Mouse (Mus musculus) testis, adult 2 months (tissue): Measurements from ENCODE around the gene Traip. TPM values are rescaled to one million over a fixed set of nuclear protein-coding genes. Genes with fewer than 3 reads are reported as not detected.

Source experiments
- H3K27ac ChIP-seq: fragments of 200-500 bp; 2 replicates; pipeline ENCODE4 v1.5.1; 2012; ENCODE audit warnings: low read depth, low read length; ENCODE audit not compliant: control insufficient read depth, insufficient read depth
- H3K27me3 ChIP-seq: fragments of 200-500 bp; 2 replicates; pipeline ENCODE4 v1.6.1; 2012; ENCODE audit warnings: mild to moderate bottlenecking, low read length, moderate library complexity; ENCODE audit not compliant: control insufficient read depth, insufficient read depth
- H3K36me3 ChIP-seq: fragments of 200-500 bp; 2 replicates; pipeline ENCODE4 v1.6.1; 2012; ENCODE audit warnings: mild to moderate bottlenecking, low read length; ENCODE audit not compliant: control insufficient read depth, insufficient read depth
- H3K4me1 ChIP-seq: fragments of 200-500 bp; 2 replicates; pipeline ENCODE4 v1.6.1; 2012; ENCODE audit warnings: low read length; ENCODE audit not compliant: control insufficient read depth, insufficient read depth
- H3K4me3 ChIP-seq: fragments of 200-500 bp; 2 replicates; pipeline ENCODE4 v1.5.1; 2012; ENCODE audit warnings: low read depth, mild to moderate bottlenecking, low read length, moderate library complexity, mixed read lengths; ENCODE audit not compliant: control insufficient read depth
- CTCF ChIP-seq: fragments of 200-500 bp; IDR thresholded peaks from 2 replicates; pipeline ENCODE4 v1.5.1; 2012; ENCODE audit warnings: low read depth, mild to moderate bottlenecking, inconsistent platforms, low read length, moderate library complexity; ENCODE audit not compliant: control insufficient read depth, insufficient read depth, insufficient replicate concordance
- POLR2A ChIP-seq: fragments of 200-500 bp; IDR thresholded peaks from 2 replicates; pipeline ENCODE4 v1.6.1; 2012; ENCODE audit warnings: low read depth, mild to moderate bottlenecking, inconsistent platforms, low read length, moderate library complexity; ENCODE audit not compliant: control insufficient read depth
- polyA plus RNA-seq: library from polyadenylated mRNA; depleted of rRNA; stranded (reverse); fragments of >200 nt; gene quantifications from 2 replicates; pipeline ENCODE4 v1.2.3, GENCODE M21; 2012

Gene Traip
- polyA plus RNA-seq, 1 experiment, result 4.1 TPM

- H3K4me3 ChIP-seq, result no peak overlapping the region
- no peaks in the 10 kb centered on the region for H3K4me1 ChIP-seq
- no peak for TF ChIP-seq CTCF
- TF ChIP-seq POLR2A, result no peak
- no peaks in the 10 kb centered on the region for H3K27me3 ChIP-seq
- H3K36me3 ChIP-seq, result peaks cover 1% of the 10 kb centered on the region
- no peak overlapping the region for H3K27ac ChIP-seq
Observed at GRCm38 (mm10) chr9:107961881-107962280, 11.9 kb downstream of the Traip start.

GRCm38 (mm10) chr9:107962916-107963315 is 13.0 kb downstream of the Traip start:
- TF ChIP-seq CTCF, result no peak
- no peak for TF ChIP-seq POLR2A
- Histone ChIP-seq H3K4me3 (no peak overlapping the region), H3K27ac (no peak overlapping the region), H3K27me3 (no peaks in the 10 kb centered on the region), H3K36me3 (no peaks in the 10 kb centered on the region; the same call in none of the 2 replicates), H3K4me1 (no peaks in the 10 kb centered on the region)

DNA sequence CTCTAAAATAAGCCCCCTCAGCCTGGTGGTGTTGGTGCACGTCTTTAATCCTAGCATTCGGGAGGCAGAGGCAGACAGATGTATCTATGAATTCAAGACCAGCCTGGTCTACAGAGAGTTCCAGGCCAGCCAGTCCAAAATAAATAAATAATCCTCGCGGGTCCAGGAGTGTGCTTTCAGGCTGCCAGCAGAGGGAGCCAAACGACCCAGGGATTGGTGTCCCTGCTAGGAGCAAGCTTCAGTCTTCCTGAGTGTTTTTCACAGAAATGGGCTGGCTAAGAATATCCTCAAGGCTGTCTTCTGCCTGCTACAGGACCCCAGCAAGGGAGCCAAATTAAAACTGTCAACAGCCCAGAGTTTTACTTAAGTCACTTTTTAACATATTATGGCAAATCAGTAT is 13.8 kb downstream of the Traip start:
- H3K36me3 ChIP-seq, result no peaks in the 10 kb centered on the region; the same call in none of the 2 replicates
- no peak overlapping the region for H3K4me3 ChIP-seq
- no peak overlapping the region for H3K27ac ChIP-seq

DNA sequence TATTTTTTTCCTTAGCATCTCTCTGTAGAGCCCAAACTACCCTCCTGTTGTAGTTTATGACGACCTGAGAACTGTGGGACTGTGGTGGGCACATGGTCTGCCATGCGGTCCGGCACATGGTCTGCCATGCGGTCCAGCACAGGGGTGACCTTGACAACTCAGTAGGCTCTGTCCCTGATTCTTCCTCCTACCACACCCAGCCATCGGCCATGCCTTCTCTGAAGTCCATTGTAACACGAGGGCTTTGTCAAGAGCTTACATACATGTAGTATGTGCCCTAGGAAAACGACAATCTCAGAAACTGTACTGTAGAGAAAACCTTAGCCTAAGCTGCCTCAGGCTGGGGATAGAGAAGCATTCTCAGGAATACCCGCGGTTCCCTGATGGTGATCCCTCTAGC is 14.7 kb downstream of the Traip start:
- TF ChIP-seq CTCF (no peak), POLR2A (no peak)
- H3K36me3 ChIP-seq, result no peaks in the 10 kb centered on the region; the same call in none of the 2 replicates
- H3K4me1 ChIP-seq, result no peaks in the 10 kb centered on the region
- H3K4me3 ChIP-seq, result no peak overlapping the region
- H3K27ac ChIP-seq, result no peak overlapping the region
- no peaks in the 10 kb centered on the region for H3K27me3 ChIP-seq

More for the DNA sequence above, 13.8 kb downstream of the Traip start:
- TF ChIP-seq POLR2A, result no peak
- TF ChIP-seq CTCF, result peak; percentile 70; the same call in 1 of the 2 replicates
- H3K4me1 ChIP-seq, result no peaks in the 10 kb centered on the region
- no peaks in the 10 kb centered on the region for H3K27me3 ChIP-seq

DNA sequence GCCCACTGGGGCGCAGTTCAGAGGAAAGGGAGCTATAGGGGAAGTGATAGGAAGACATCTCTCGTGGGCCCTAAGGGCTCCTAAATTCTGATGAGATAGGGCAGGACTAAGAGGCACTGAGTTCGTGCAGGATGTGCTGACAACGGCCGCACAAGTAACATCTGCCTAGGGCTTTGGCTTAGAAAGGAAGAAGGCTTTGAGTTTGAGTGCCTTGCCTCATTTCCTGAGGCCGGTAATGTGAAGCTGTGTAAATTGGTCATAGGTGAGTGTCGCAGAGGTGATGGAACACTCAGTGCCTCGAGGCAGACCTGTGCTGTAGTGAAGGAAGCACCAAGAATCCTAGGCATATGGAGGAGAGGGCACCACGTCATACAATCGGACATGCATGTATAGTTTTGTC is 16.7 kb downstream of the Traip start:
- TF ChIP-seq CTCF (no peak), POLR2A (no peak)
- no peak overlapping the region for H3K4me3 ChIP-seq
- H3K36me3 ChIP-seq, result no peaks in the 10 kb centered on the region; the same call in none of the 2 replicates
- no peaks in the 10 kb centered on the region for H3K4me1 ChIP-seq
- no peaks in the 10 kb centered on the region for H3K27me3 ChIP-seq
- no peak overlapping the region for H3K27ac ChIP-seq

DNA sequence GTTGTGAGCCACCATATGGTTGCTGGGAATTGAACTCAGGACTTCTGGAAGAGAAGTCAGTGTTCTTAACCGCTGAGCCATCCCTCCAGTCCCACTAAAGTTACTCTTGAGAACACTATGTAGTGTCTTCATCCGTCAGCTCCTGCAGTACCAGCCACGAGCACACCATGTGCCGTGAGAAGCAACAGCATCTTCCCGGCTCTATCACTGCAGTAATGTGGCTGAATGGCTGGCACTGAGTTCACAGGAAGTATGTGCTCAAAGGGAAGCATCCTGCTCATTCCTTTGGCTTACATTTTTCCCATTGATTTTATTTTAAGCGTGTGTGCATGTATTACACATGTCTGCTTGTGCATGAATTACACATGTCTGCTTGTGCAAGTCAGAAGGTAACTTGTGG is 17.5 kb downstream of the Traip start:
- Histone ChIP-seq H3K4me1 (no peaks in the 10 kb centered on the region), H3K4me3 (no peak overlapping the region), H3K27ac (no peak overlapping the region), H3K27me3 (no peaks in the 10 kb centered on the region), H3K36me3 (no peaks in the 10 kb centered on the region; the same call in none of the 2 replicates)
- no peak for TF ChIP-seq POLR2A
- no peak for TF ChIP-seq CTCF

GRCm38 (mm10) chr9:107968531-107968930 is 18.6 kb downstream of the Traip start:
- Histone ChIP-seq H3K27ac (no peak overlapping the region), H3K27me3 (no peaks in the 10 kb centered on the region), H3K36me3 (no peaks in the 10 kb centered on the region; the same call in 1 of the 2 replicates)

GRCm38 (mm10) chr9:107970311-107970710 is 20.4 kb downstream of the Traip start:
- Histone ChIP-seq H3K4me3 (no peak overlapping the region), H3K4me1 (no peaks in the 10 kb centered on the region), H3K27ac (no peak overlapping the region), H3K27me3 (no peaks in the 10 kb centered on the region), H3K36me3 (no peaks in the 10 kb centered on the region)
- no peak for TF ChIP-seq POLR2A
- TF ChIP-seq CTCF, result no peak

More at GRCm38 (mm10) chr9:107968531-107968930, 18.6 kb downstream of the Traip start:
- Histone ChIP-seq H3K4me1 (no peaks in the 10 kb centered on the region), H3K4me3 (no peak overlapping the region)
- TF ChIP-seq CTCF (no peak), POLR2A (no peak)
